Mouse (Mus musculus): ENCODE measurements around the gene Cryzl1.

DNA sequence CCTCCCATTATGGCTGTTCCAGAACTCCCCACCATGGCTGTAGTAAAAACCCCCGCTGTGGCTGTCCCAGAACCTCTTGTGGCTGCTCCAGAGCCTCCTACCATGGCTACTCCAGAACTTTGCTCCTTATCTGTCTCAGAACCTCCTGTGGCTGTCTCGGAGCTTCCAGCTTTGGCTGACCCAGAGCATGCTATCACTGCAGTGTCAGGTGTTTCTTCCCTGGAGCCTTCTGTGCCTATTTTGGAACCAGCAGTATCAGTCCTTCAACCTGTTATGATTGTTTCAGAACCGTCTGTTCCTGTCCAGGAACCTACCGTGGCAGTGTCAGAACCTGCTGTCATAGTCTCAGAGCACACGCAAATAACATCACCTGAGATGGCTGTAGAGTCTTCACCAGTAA is 70.3 kb downstream of the Cryzl1 start:
- TF ChIP-seq USF1 (IDR thresholded peaks at IDR 0.05; ENCODE audit: low read depth) (no peak), TCF12 (IDR thresholded peaks at IDR 0.05; ENCODE audit: insufficient read depth, poor library complexity, severe bottlenecking) (no peak), POLR2A (IDR thresholded peaks at IDR 0.05; ENCODE audit: insufficient read length, low read depth) (no peak), MAX (IDR thresholded peaks at IDR 0.05; ENCODE audit: low read depth) (no peak), CEBPB (IDR thresholded peaks at IDR 0.05; ENCODE audit: insufficient read depth, poor library complexity, severe bottlenecking) (no peak), POLR2AphosphoS2 (IDR thresholded peaks at IDR 0.05; ENCODE audit: insufficient read length, low read depth) (no peak)
